In genomic region chr13:24937108-24937838, GRCm38 (mm10) we compare ENCODE assay signal across 8 mouse cellular contexts. TPM values are rescaled to one million over a fixed set of nuclear protein-coding genes. Genes with fewer than 3 reads are reported as not detected.
DNase-seq lines count a peak whose midpoint lies in the region; ATAC-seq lines count a peak whose summit lies in the region.

Gene Aldh5a1 (minus strand): TSS chr13:24937661.

- H3K27me3 ChIP-seq in hindbrain, embryonic 12.5 days = no peaks in the 10 kb centered on the region

- peak within 1 kb of the TSS; percentile 82 for H3K4me2 ChIP-seq in hindbrain, embryonic 12.5 days (replicated peaks)

- H3K27ac ChIP-seq in hindbrain, embryonic 12.5 days = peak within 1 kb of the TSS; percentile 81

- peaks cover 13% of the 10 kb centered on the region; the same call in 1 of the 2 replicates for H3K4me1 ChIP-seq in hindbrain, embryonic 12.5 days

- peak within 1 kb of the TSS; percentile 92 for H3K9ac ChIP-seq in hindbrain, embryonic 12.5 days

- peaks cover 4% of the 10 kb centered on the region; the same call in 1 of the 2 replicates for H3K36me3 ChIP-seq in hindbrain, embryonic 12.5 days

- ATAC-seq in hindbrain, embryonic 12.5 days (ENCODE audit: low FRiP score) = peak; percentile 88

- no peaks in the 10 kb centered on the region for H3K9me3 ChIP-seq in hindbrain, embryonic 12.5 days (replicated peaks)

- peak within 1 kb of the TSS; percentile 94 for H3K4me3 ChIP-seq in hindbrain, embryonic 12.5 days

- WGBS in hindbrain, embryonic 12.5 days = under 1% methylated on average over 55 of the region's 75 CpGs

- peak; percentile 77 for DNase-seq in R1 (ENCODE audit: low read depth, low spot score)
- peak; percentile 93 for DNase-seq in cerebellum, postnatal 10 days
- DNase-seq in frontal cortex, postnatal 25 days (ENCODE audit: low spot score in 2 of 2) = peak; percentile 61 to 67
- peak; percentile 79 for DNase-seq in layer of hippocampus, postnatal 25 days (ENCODE audit: extremely low spot score in 1 of 2, low spot score in 1 of 2)
- DNase-seq in lung, postnatal 14 days = peak; percentile 79
- peak; percentile 90 for DNase-seq in retina, postnatal 1 day
- DNase-seq in urinary bladder, postnatal 10 days (ENCODE audit: low spot score) = peak; percentile 41

RNA-seq across cellular contexts. Expression of gene Aldh5a1, which starts in this region (rescaled TPM):
- polyA plus RNA-seq in hindbrain, embryonic 12.5 days (2016; fragmentation: Nextera tagmentation; extraction: Ambion mirVana) = 8.9 and 9.3 TPM in 2 replicates
- 10 to 100 TPM; 60.6 to 61.7 TPM for total RNA-seq in layer of hippocampus, postnatal 25 days (2021)

Comparison
In these comparisons a context has a peak if more than half of its experiments do, and no peak if none do; other contexts are left out.
1. Peak in every context shown above with its lines: DNase-seq, ATAC-seq, H3K4me3 ChIP-seq and H3K27ac ChIP-seq.
2. DNase-seq: peak in every context shown above with its lines; median percentile 93 in cerebellum, postnatal 10 days; 90 in retina, postnatal 1 day; 79 in layer of hippocampus, postnatal 25 days; 79 in lung, postnatal 14 days; 77 in R1; 64 in frontal cortex, postnatal 25 days; 41 in urinary bladder, postnatal 10 days.